Mouse (Mus musculus) liver, embryonic 14.5 days (tissue): ENCODE measurements around the gene Tinagl1. TPM values are rescaled to one million over a fixed set of nuclear protein-coding genes. Genes with fewer than 3 reads are reported as not detected.
A peak's percentile ranks its signal among the peaks of the same experiment; 100 is the strongest.

ENCODE experiments used
- ATAC-seq: fragments of 200-750 bp; cut with Nextera tagmentation; 2 replicates; pipeline ENCODE4 v1.8.0; 2017; ENCODE audit warnings: moderate number of reproducible peaks, mild to moderate bottlenecking, moderate library complexity; ENCODE audit not compliant: insufficient read depth
- DNase-seq, 3 experiments: peaks; one replicate each; pipeline ENCODE4 v3.0.0-alpha.2; 2012 to 2013; ENCODE audit warnings: low read depth in 3 of 3, low spot score in 3 of 3
- H3K27ac ChIP-seq: fragments of 300-500 bp; sonication (generic); 2 replicates; pipeline ENCODE4 v1.5.1; 2014; ENCODE audit warnings: moderate library complexity, mild to moderate bottlenecking, control low read depth, inconsistent platforms
- H3K27me3 ChIP-seq: fragments of 300-500 bp; sonication (generic); 2 replicates; pipeline ENCODE4 v1.6.1; 2014; ENCODE audit warnings: mild to moderate bottlenecking, low read length, moderate library complexity; ENCODE audit not compliant: control insufficient read depth, insufficient read depth
- H3K36me3 ChIP-seq: fragments of 300-500 bp; sonication (generic); replicated peaks from 2 replicates; pipeline ENCODE4 v1.6.1; 2014; ENCODE audit warnings: low read depth; ENCODE audit not compliant: control insufficient read depth, insufficient read depth
- H3K4me1 ChIP-seq, 2 experiments: fragments of 200-500 bp in 1 of 2; fragments of 300-500 bp in 1 of 2; sonication (generic) in 1 of 2; replicated peaks; 2 replicates each; pipeline ENCODE4 v1.6.1; 2012 to 2014; ENCODE audit warnings: antibody characterized with exemption in 1 of 2, inconsistent platforms in 1 of 2, low read length in 1 of 2; ENCODE audit not compliant: control insufficient read depth in 2 of 2, insufficient read depth in 2 of 2
- H3K4me2 ChIP-seq: fragments of 300-500 bp; sonication (generic); 2 replicates; pipeline ENCODE4 v1.6.1; 2014; ENCODE audit warnings: low read depth, mild to moderate bottlenecking, control low read depth, moderate library complexity
- H3K4me3 ChIP-seq, 2 experiments: fragments of 200-500 bp in 1 of 2; fragments of 300-500 bp in 1 of 2; sonication (generic) in 1 of 2; 2 replicates each; pipeline ENCODE4 v1.5.1; 2012 to 2014; ENCODE audit warnings: low read depth in 2 of 2, low read length in 2 of 2, mild to moderate bottlenecking in 2 of 2, control low read depth in 1 of 2, inconsistent platforms in 1 of 2, moderate library complexity in 1 of 2; ENCODE audit not compliant: insufficient read depth in 1 of 2
- H3K9ac ChIP-seq: fragments of 300-500 bp; sonication (generic); replicated peaks from 2 replicates; pipeline ENCODE4 v1.6.1; 2014; ENCODE audit warnings: mild to moderate bottlenecking, control low read depth, moderate library complexity
- H3K9me3 ChIP-seq: fragments of 300-500 bp; sonication (generic); 2 replicates; pipeline ENCODE4 v1.6.1; 2016; ENCODE audit warnings: low read length, mixed read lengths; ENCODE audit not compliant: control insufficient read depth
- CTCF ChIP-seq: IDR thresholded peaks from 2 replicates; pipeline ENCODE4 v1.5.1; 2016; ENCODE audit warnings: antibody characterized with exemption, low read depth, control low read depth
- EP300 ChIP-seq: IDR thresholded peaks from 2 replicates; pipeline ENCODE4 v1.6.1; 2016; ENCODE audit warnings: antibody characterized with exemption, low read depth
- WGBS: fragments of 180-500 bp; shearing (Covaris S2); extraction: QIAGEN DNeasy Blood & Tissue Kit; methylation state at CpG from one replicate; pipeline ENCODE4 v1.1.7; 2014; ENCODE audit not compliant: insufficient replicate concordance; 5-methylcytosine and 5-hydroxymethylcytosine counted together
- polyA plus RNA-seq, 2 experiments: library from polyadenylated mRNA; depleted of rRNA in 1 of 2; stranded (reverse) in 1 of 2; unstranded in 1 of 2; fragments of >200 nt; fragmentation: Nextera tagmentation in 1 of 2; extraction: Ambion mirVana in 1 of 2; gene quantifications; 2 replicates each; pipeline versions ENCODE4 v1.2.1 to v1.2.3; 2012 to 2014

The Tinagl1 gene
- 24.4 and 27.0 TPM in 2 replicates for polyA plus RNA-seq (2012; rRNA removed)
- polyA plus RNA-seq (2014; fragmentation: Nextera tagmentation; extraction: Ambion mirVana): 18.2 and 20.7 TPM in 2 replicates

DNA sequence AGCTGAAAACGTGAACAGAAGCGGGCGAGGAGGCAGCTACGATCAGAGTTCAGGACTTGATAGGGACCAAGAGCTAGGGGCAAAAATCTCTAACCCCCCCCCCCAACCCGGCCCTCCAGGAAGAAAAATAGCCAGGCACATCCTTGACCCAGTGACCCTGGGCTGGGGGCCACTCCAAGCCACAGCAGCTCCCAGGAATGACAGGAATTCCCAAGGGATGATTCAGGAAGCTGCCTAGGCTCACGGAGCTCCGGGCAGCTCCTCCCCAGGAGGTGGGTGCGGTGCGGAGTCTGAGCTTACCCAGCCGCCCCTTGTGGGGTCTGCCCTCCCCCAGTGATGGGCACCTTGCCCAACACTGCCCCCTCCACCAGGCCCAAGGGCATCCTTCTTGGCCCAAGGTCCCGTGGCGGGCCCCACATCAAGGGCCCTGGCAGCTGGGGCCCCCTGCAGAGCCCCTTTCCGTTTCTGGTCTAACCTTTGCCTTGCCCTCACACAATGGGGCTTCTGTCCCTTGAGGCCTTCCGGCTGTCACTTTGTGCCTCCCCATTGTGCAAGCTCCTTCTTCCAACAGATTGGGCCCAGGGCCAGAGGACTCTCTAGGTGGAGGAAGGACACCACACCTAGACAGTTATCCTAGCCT is at the start of gene Tinagl1:
TSS of gene Tinagl1 (minus strand) at position 51 of the 640 bp plus-strand sequence.
- Histone ChIP-seq H3K4me2 (peak within 1 kb of the TSS; percentile 63), H3K4me3 (peak within 1 kb of the TSS; percentile 60 to 66), H3K27ac (peak within 1 kb of the TSS; percentile 58), H3K9me3 (no peaks in the 10 kb centered on the region), H3K36me3 (no peaks in the 10 kb centered on the region), H3K27me3 (peaks cover 10% of the 10 kb centered on the region), H3K4me1 (peaks cover 10 to 24% of the 10 kb centered on the region in 2 experiments), H3K9ac (peak within 1 kb of the TSS; percentile 72)
- ATAC-seq (no peak), DNase-seq (no peak)
- TF ChIP-seq EP300: no peak
- TF ChIP-seq CTCF: no peak
- WGBS: 6% methylated on average over 14 of the region's 14 CpGs

DNA sequence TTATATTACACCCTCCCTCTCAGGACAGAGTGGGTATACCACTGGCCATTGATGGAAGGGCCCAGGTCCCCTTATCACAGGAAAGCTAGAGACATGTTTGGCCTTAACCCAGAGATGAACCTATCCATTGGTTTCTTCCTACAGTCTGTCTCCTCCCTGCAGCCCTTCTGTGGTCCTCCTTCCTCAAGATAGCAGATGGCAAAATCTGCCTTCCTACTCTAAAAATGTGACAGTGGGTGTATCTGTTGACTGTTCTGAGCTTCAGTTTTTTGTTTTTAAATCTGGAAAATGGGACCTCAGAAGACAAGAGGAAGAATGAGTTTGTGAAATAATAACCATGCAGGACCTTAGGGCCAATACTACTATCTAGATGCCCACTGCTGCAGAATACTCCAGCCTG is 49.1 kb upstream of the Tinagl1 start:
- H3K36me3 ChIP-seq: no peaks in the 10 kb centered on the region
- TF ChIP-seq CTCF (no peak), EP300 (no peak)

GRCm38 (mm10) chr4:130222179-130222578 is 47.3 kb upstream of the Tinagl1 start, which contains the start of gene Gm853:
Gene Gm853 (minus strand): TSS chr4:130222401.
- Histone ChIP-seq H3K27ac (no peak within 1 kb of the TSS), H3K4me1 (no peaks in the 10 kb centered on the region), H3K27me3 (no peaks in the 10 kb centered on the region), H3K36me3 (no peaks in the 10 kb centered on the region), H3K4me3 (no peak within 1 kb of the TSS), H3K9ac (no peak within 1 kb of the TSS), H3K9me3 (no peaks in the 10 kb centered on the region), H3K4me2 (no peak within 1 kb of the TSS)
- TF ChIP-seq EP300 (no peak), CTCF (no peak)
- 48% methylated on average over 4 of the region's 4 CpGs for WGBS
- ATAC-seq: no peak
- DNase-seq: no peak

More for the DNA sequence above, 49.1 kb upstream of the Tinagl1 start:
- Histone ChIP-seq H3K4me2 (no peak overlapping the region), H3K27ac (no peak overlapping the region), H3K9me3 (no peaks in the 10 kb centered on the region), H3K4me3 (no peak overlapping the region), H3K4me1 (no peaks in the 10 kb centered on the region), H3K27me3 (no peaks in the 10 kb centered on the region), H3K9ac (no peak overlapping the region)
- ATAC-seq: no peak
- DNase-seq: no peak

GRCm38 (mm10) chr4:130220176-130220575 is 45.3 kb upstream of the Tinagl1 start:
- H3K4me2 ChIP-seq: no peak overlapping the region
- H3K9me3 ChIP-seq: no peaks in the 10 kb centered on the region
- no peak overlapping the region for H3K27ac ChIP-seq
- H3K4me3 ChIP-seq: no peak overlapping the region
- H3K4me1 ChIP-seq: no peaks in the 10 kb centered on the region; a peak in 2 of 4 replicates
- DNase-seq (no peak), ATAC-seq (no peak)
- no peaks in the 10 kb centered on the region for H3K27me3 ChIP-seq
- TF ChIP-seq EP300 (no peak), CTCF (no peak)
- WGBS: 53% methylated on average over 9 of the region's 9 CpGs
- H3K9ac ChIP-seq: no peak overlapping the region
- no peaks in the 10 kb centered on the region for H3K36me3 ChIP-seq

DNA sequence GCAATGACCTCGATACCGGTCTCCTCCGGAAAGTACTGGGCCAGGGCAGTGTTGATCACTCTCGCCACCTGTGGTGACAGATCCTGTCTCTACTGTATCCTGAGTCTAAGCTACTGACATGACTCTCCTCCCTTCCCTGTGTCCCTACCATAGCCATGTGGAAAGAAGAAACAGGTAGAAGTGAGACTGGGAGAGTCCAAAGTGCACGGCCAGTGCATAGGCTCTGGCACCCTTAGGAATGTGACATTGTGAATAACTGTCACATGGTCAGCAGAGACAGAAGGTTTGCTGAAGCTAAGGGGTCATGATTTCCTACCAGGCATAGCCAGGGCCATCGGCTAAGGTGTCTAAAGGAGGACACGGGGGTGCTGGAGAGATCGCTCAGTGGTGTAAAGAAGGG is 40.5 kb upstream of the Tinagl1 start:
- H3K27ac ChIP-seq: no peak overlapping the region
- ATAC-seq (no peak), DNase-seq (no peak)
- peaks cover 30 to 35% of the 10 kb centered on the region in 2 experiments for H3K4me1 ChIP-seq
- TF ChIP-seq CTCF (no peak), EP300 (no peak)
- no peak overlapping the region for H3K4me3 ChIP-seq
- no peak overlapping the region for H3K4me2 ChIP-seq
- 72% methylated on average over 8 of the region's 8 CpGs for WGBS
- H3K9me3 ChIP-seq: no peaks in the 10 kb centered on the region
- H3K36me3 ChIP-seq: no peaks in the 10 kb centered on the region
- H3K27me3 ChIP-seq: no peaks in the 10 kb centered on the region
- no peak overlapping the region for H3K9ac ChIP-seq
